Mouse (Mus musculus) testis, adult 2 months (tissue): ENCODE results near the gene Micu2.

Experiments used
- CTCF ChIP-seq: fragments of 200-500 bp; IDR thresholded peaks from 2 replicates; pipeline ENCODE4 v1.5.1; 2012; ENCODE audit warnings: low read depth, mild to moderate bottlenecking, inconsistent platforms, low read length, moderate library complexity; ENCODE audit not compliant: control insufficient read depth, insufficient read depth, insufficient replicate concordance
- POLR2A ChIP-seq: fragments of 200-500 bp; IDR thresholded peaks from 2 replicates; pipeline ENCODE4 v1.6.1; 2012; ENCODE audit warnings: low read depth, mild to moderate bottlenecking, inconsistent platforms, low read length, moderate library complexity; ENCODE audit not compliant: control insufficient read depth

GRCm38 (mm10) chr14:57908431-57908830 is 90.6 kb downstream of the Micu2 start:
- TF ChIP-seq CTCF: no peak
- no peak for TF ChIP-seq POLR2A
